Mouse (Mus musculus) hindbrain, embryonic 11.5 days (tissue): ENCODE measurements around the gene Zfp61. TPM values are rescaled to one million over a fixed set of nuclear protein-coding genes. Genes with fewer than 3 reads are reported as not detected.

Source experiments
- ATAC-seq: fragments of 200-750 bp; cut with Nextera tagmentation; 2 replicates; pipeline ENCODE4 v1.8.0; 2017; ENCODE audit warnings: mild to moderate bottlenecking, moderate TSS enrichment, moderate library complexity; ENCODE audit not compliant: low FRiP score
- DNase-seq: peaks from one replicate; pipeline ENCODE4 v3.0.0-alpha.2; 2015; ENCODE audit warnings: low spot score
- H3K27ac ChIP-seq: fragments of 300-500 bp; sonication (generic); 2 replicates; pipeline ENCODE4 v1.5.1; 2014; ENCODE audit warnings: mild to moderate bottlenecking, low read depth, low read length
- H3K27me3 ChIP-seq: fragments of 300-500 bp; sonication (generic); 2 replicates; pipeline ENCODE4 v1.6.1; 2014; ENCODE audit warnings: mild to moderate bottlenecking, low read length, moderate library complexity, mixed read lengths; ENCODE audit not compliant: control insufficient read depth, insufficient read depth
- H3K36me3 ChIP-seq: fragments of 300-500 bp; sonication (generic); 2 replicates; pipeline ENCODE4 v1.6.1; 2014; ENCODE audit warnings: mild to moderate bottlenecking, low read length, moderate library complexity, mixed read lengths; ENCODE audit not compliant: control insufficient read depth, insufficient read depth
- H3K4me1 ChIP-seq: fragments of 300-500 bp; sonication (generic); replicated peaks from 2 replicates; pipeline ENCODE4 v1.6.1; 2014; ENCODE audit warnings: low read length, mixed read lengths; ENCODE audit not compliant: control insufficient read depth, insufficient read depth
- H3K4me2 ChIP-seq: fragments of 300-500 bp; sonication (generic); replicated peaks from 2 replicates; pipeline ENCODE4 v1.6.1; 2014; ENCODE audit warnings: mild to moderate bottlenecking, low read depth, low read length
- H3K4me3 ChIP-seq: fragments of 300-500 bp; sonication (generic); 2 replicates; pipeline ENCODE4 v1.5.1; 2014; ENCODE audit warnings: low read depth, low read length
- H3K9ac ChIP-seq: fragments of 300-500 bp; sonication (generic); 2 replicates; pipeline ENCODE4 v1.6.1; 2014; ENCODE audit warnings: low read depth, low read length
- H3K9me3 ChIP-seq: fragments of 300-500 bp; sonication (generic); 2 replicates; pipeline ENCODE4 v1.6.1; 2016; ENCODE audit warnings: low read length; ENCODE audit not compliant: control insufficient read depth
- WGBS: fragments of 180-500 bp; shearing (Covaris S2); extraction: QIAGEN DNeasy Blood & Tissue Kit; methylation state at CpG from one replicate; pipeline ENCODE4 v1.1.7; 2014; 5-methylcytosine and 5-hydroxymethylcytosine counted together
- polyA plus RNA-seq: library from polyadenylated mRNA; unstranded; fragments of >200 nt; fragmentation: Nextera tagmentation; extraction: Ambion mirVana; gene quantifications from 2 replicates; pipeline ENCODE4 v1.2.1, GENCODE M21; 2014

The Zfp61 gene
- polyA plus RNA-seq, 1 experiment from 2014 or later, result 32.1 TPM

GRCm38 (mm10) chr7:24271191-24271590 lies 29.8 kb downstream of the Zfp61 start:
- no peak overlapping the region for H3K4me2 ChIP-seq
- H3K9ac ChIP-seq, result no peak overlapping the region
- no peak overlapping the region for H3K27ac ChIP-seq
- ATAC-seq (no peak), DNase-seq (no peak)
- H3K36me3 ChIP-seq, result peaks cover 5% of the 10 kb centered on the region; the same call in 1 of the 2 replicates
- H3K4me1 ChIP-seq, result no peaks in the 10 kb centered on the region
- no peaks in the 10 kb centered on the region for H3K27me3 ChIP-seq
- no peaks in the 10 kb centered on the region for H3K9me3 ChIP-seq
- WGBS, result 98% methylated on average over 5 of the region's 6 CpGs
- no peak overlapping the region for H3K4me3 ChIP-seq

- 0 out of 2 replicates have a peak within 1 kb of the TSS, but pooled peaks have one; percentile 48 for H3K27ac ChIP-seq
Measured at GRCm38 (mm10) chr7:24270288-24270672, 30.8 kb downstream of the Zfp61 start, which contains the start of gene Zfp93. TSS of gene Zfp93 (plus strand) at chr7:24270420.

GRCm38 (mm10) chr7:24269667-24270287 lies 31.3 kb downstream of the Zfp61 start:
- Histone ChIP-seq H3K9me3 (no peaks in the 10 kb centered on the region), H3K9ac (peak overlapping the region; percentile 3; the same call in 1 of the 2 replicates), H3K4me2 (peak overlapping the region; percentile 77), H3K27me3 (no peaks in the 10 kb centered on the region), H3K4me1 (no peaks in the 10 kb centered on the region), H3K4me3 (peak overlapping the region; percentile 50), H3K27ac (no peak overlapping the region), H3K36me3 (peaks cover 3% of the 10 kb centered on the region; the same call in 1 of the 2 replicates)
- DNase-seq (no peak), ATAC-seq (peak; percentile 66)
- 37% methylated on average over 7 of the region's 7 CpGs for WGBS

More at GRCm38 (mm10) chr7:24270288-24270672, 30.8 kb downstream of the Zfp61 start, which contains the start of gene Zfp93:
- peaks cover 5% of the 10 kb centered on the region; the same call in 1 of the 2 replicates for H3K36me3 ChIP-seq
- H3K9ac ChIP-seq, result peak within 1 kb of the TSS; percentile 71
- H3K9me3 ChIP-seq, result no peaks in the 10 kb centered on the region
- under 1% methylated on average over 12 of the region's 12 CpGs for WGBS
- DNase-seq (peak; percentile 90), ATAC-seq (peak; percentile 94)
- H3K27me3 ChIP-seq, result no peaks in the 10 kb centered on the region
- H3K4me2 ChIP-seq, result peak within 1 kb of the TSS; percentile 77
- no peaks in the 10 kb centered on the region for H3K4me1 ChIP-seq
- H3K4me3 ChIP-seq, result peak within 1 kb of the TSS; percentile 50

GRCm38 (mm10) chr7:24269256-24269655 lies 31.8 kb downstream of the Zfp61 start:
- 80% methylated on average over 3 of the region's 3 CpGs for WGBS
- Histone ChIP-seq H3K9ac (no peak overlapping the region), H3K4me3 (no peak overlapping the region), H3K36me3 (no peaks in the 10 kb centered on the region), H3K4me1 (no peaks in the 10 kb centered on the region), H3K4me2 (no peak overlapping the region), H3K27ac (no peak overlapping the region), H3K9me3 (no peaks in the 10 kb centered on the region), H3K27me3 (no peaks in the 10 kb centered on the region)
- ATAC-seq (no peak), DNase-seq (no peak)

- Histone ChIP-seq H3K4me1 (no peaks in the 10 kb centered on the region), H3K36me3 (no peaks in the 10 kb centered on the region), H3K9ac (no peak overlapping the region), H3K4me2 (no peak overlapping the region), H3K27me3 (no peaks in the 10 kb centered on the region), H3K9me3 (no peaks in the 10 kb centered on the region), H3K4me3 (no peak overlapping the region), H3K27ac (no peak overlapping the region)
- WGBS, result 71% methylated on average over 24 of the region's 24 CpGs
- ATAC-seq (no peak), DNase-seq (peak; percentile 10)
Measured at GRCm38 (mm10) chr7:24268176-24269155, 32.6 kb downstream of the Zfp61 start.

- no peak overlapping the region for H3K4me2 ChIP-seq
- no peaks in the 10 kb centered on the region for H3K9me3 ChIP-seq
- H3K27me3 ChIP-seq, result no peaks in the 10 kb centered on the region
- no peaks in the 10 kb centered on the region for H3K36me3 ChIP-seq
- no peak overlapping the region for H3K4me3 ChIP-seq
- WGBS, result 90% methylated on average over 4 of the region's 4 CpGs
- DNase-seq (no peak), ATAC-seq (no peak)
- H3K9ac ChIP-seq, result no peak overlapping the region
- H3K27ac ChIP-seq, result no peak overlapping the region
- no peaks in the 10 kb centered on the region for H3K4me1 ChIP-seq
Measured at GRCm38 (mm10) chr7:24260000-24260312, 41.1 kb downstream of the Zfp61 start.

- Histone ChIP-seq H3K9me3 (no peaks in the 10 kb centered on the region), H3K9ac (no peak overlapping the region), H3K4me3 (no peak overlapping the region), H3K4me1 (no peaks in the 10 kb centered on the region), H3K4me2 (no peak overlapping the region), H3K36me3 (no peaks in the 10 kb centered on the region), H3K27ac (no peak overlapping the region), H3K27me3 (no peaks in the 10 kb centered on the region)
- ATAC-seq, result no peak
- 90% methylated on average over 13 of the region's 13 CpGs for WGBS
- no peak for DNase-seq
Measured at GRCm38 (mm10) chr7:24259306-24259999, 41.6 kb downstream of the Zfp61 start.

GRCm38 (mm10) chr7:24254633-24255474 lies 46.2 kb downstream of the Zfp61 start, which contains the start of gene Zfp108:
TSS of gene Zfp108 (plus strand) at chr7:24254794.
- H3K27ac ChIP-seq, result no peak within 1 kb of the TSS
- 25% methylated on average over 21 of the region's 21 CpGs for WGBS

More at GRCm38 (mm10) chr7:24254633-24255474, 46.2 kb downstream of the Zfp61 start, which contains the start of gene Zfp108:
- ATAC-seq (peak; percentile 89), DNase-seq (peak; percentile 86)
- H3K9me3 ChIP-seq, result no peaks in the 10 kb centered on the region
- H3K36me3 ChIP-seq, result no peaks in the 10 kb centered on the region
- H3K4me1 ChIP-seq, result no peaks in the 10 kb centered on the region
- peak within 1 kb of the TSS; percentile 40 for H3K4me3 ChIP-seq
- H3K27me3 ChIP-seq, result no peaks in the 10 kb centered on the region
- peak within 1 kb of the TSS; percentile 59; the same call in 1 of the 2 replicates for H3K9ac ChIP-seq
- H3K4me2 ChIP-seq, result peak within 1 kb of the TSS; percentile 49
